Mouse (Mus musculus) MEL (cell line): ENCODE data around the gene Prdm4. TPM values are rescaled to one million over a fixed set of nuclear protein-coding genes. Genes with fewer than 3 reads are reported as not detected.

Experiments used
- DNase-seq: peaks from one replicate; pipeline ENCODE4 v3.0.0; 2011; ENCODE audit warnings: low read depth, low spot score
- H3K27ac ChIP-seq: 2 replicates; pipeline ENCODE4 v1.5.1; 2012; ENCODE audit warnings: low read depth, mild to moderate bottlenecking, control low read depth, low read length, moderate library complexity; ENCODE audit not compliant: control insufficient read depth
- H3K27me3 ChIP-seq, 2 experiments: fragments of 150-350 bp in 1 of 2; sonication (generic) in 1 of 2; 2 replicates each; pipeline ENCODE4 v1.6.1; 2012; ENCODE audit warnings: low read length in 2 of 2, mild to moderate bottlenecking in 2 of 2, improper control_type of control experiment in 1 of 2, moderate library complexity in 1 of 2; ENCODE audit not compliant: insufficient read depth in 2 of 2, control insufficient read depth in 1 of 2
- H3K36me3 ChIP-seq, 2 experiments: 2 replicates each; pipeline ENCODE4 v1.6.1; 2012 to 2014; ENCODE audit warnings: low read length in 2 of 2, improper control_type of control experiment in 1 of 2, inconsistent platforms in 1 of 2, mild to moderate bottlenecking in 1 of 2; ENCODE audit not compliant: insufficient read depth in 2 of 2, control insufficient read depth in 1 of 2
- H3K4me1 ChIP-seq, 2 experiments: fragments of 150-350 bp in 1 of 2; sonication (generic) in 1 of 2; 2 replicates each; pipeline ENCODE4 v1.6.1; 2012; ENCODE audit warnings: low read length in 2 of 2, improper control_type of control experiment in 1 of 2, mild to moderate bottlenecking in 1 of 2; ENCODE audit not compliant: insufficient read depth in 2 of 2, control insufficient read depth in 1 of 2
- H3K4me3 ChIP-seq, 2 experiments: fragments of 150-350 bp in 1 of 2; sonication (generic) in 1 of 2; 2 replicates each; pipeline ENCODE4 v1.5.1; 2012; ENCODE audit warnings: low read depth in 2 of 2, low read length in 2 of 2, mild to moderate bottlenecking in 2 of 2, moderate library complexity in 2 of 2, control low read depth in 1 of 2, improper control_type of control experiment in 1 of 2; ENCODE audit not compliant: control insufficient read depth in 1 of 2, insufficient read depth in 1 of 2
- H3K79me2 ChIP-seq: 2 replicates; pipeline ENCODE4 v1.6.1; 2012; ENCODE audit warnings: mild to moderate bottlenecking, low read length, moderate library complexity; ENCODE audit not compliant: control insufficient read depth, poor library complexity, insufficient read depth
- H3K9ac ChIP-seq: 2 replicates; pipeline ENCODE4 v1.6.1; 2012; ENCODE audit warnings: low read depth, mild to moderate bottlenecking, control low read depth, low read length, moderate library complexity; ENCODE audit not compliant: control insufficient read depth, poor library complexity, severe bottlenecking
- H3K9me3 ChIP-seq: fragments of 150-350 bp; sonication (generic); replicated peaks from 2 replicates; pipeline ENCODE4 v1.6.1; 2012; ENCODE audit warnings: mild to moderate bottlenecking, low read length, improper control_type of control experiment, moderate library complexity; ENCODE audit not compliant: insufficient read depth
- CHD2 ChIP-seq: IDR thresholded peaks from 2 replicates; pipeline ENCODE4 v1.6.1; 2011; ENCODE audit warnings: low read length, improper control_type of control experiment
- CTCF ChIP-seq, 3 experiments: IDR thresholded peaks in 2 of 3; conservative IDR thresholded peaks in 1 of 3; 2 replicates each; pipeline ENCODE4 v1.5.1; 2011 to 2012; ENCODE audit warnings: low read length in 3 of 3, low read depth in 2 of 3, mild to moderate bottlenecking in 2 of 3, improper control_type of control experiment in 1 of 3, inconsistent platforms in 1 of 3, mixed read lengths in 1 of 3, moderate library complexity in 1 of 3; ENCODE audit not compliant: control insufficient read depth in 1 of 3, insufficient read depth in 1 of 3, poor library complexity in 1 of 3, severe bottlenecking in 1 of 3
- ELF1 ChIP-seq: IDR thresholded peaks from 2 replicates; pipeline ENCODE4 v1.6.1; 2014; ENCODE audit warnings: low read depth, mild to moderate bottlenecking, inconsistent platforms, low read length, improper control_type of control experiment, moderate library complexity
- EP300 ChIP-seq, 2 experiments: IDR thresholded peaks; 2 replicates each; pipeline ENCODE4 v1.6.1; 2011; ENCODE audit warnings: improper control_type of control experiment in 2 of 2, low read length in 2 of 2, low read depth in 1 of 2, mild to moderate bottlenecking in 1 of 2
- ETS1 ChIP-seq: IDR thresholded peaks from 2 replicates; pipeline ENCODE4 v1.6.1; 2012; ENCODE audit warnings: low read depth, mild to moderate bottlenecking, inconsistent platforms, low read length, improper control_type of control experiment, moderate library complexity
- GATA1 ChIP-seq: IDR thresholded peaks from 2 replicates; pipeline ENCODE4 v1.6.1; 2011; ENCODE audit warnings: low read depth, low read length, improper control_type of control experiment
- KAT2A ChIP-seq: conservative IDR thresholded peaks from 2 replicates; pipeline ENCODE4 v1.6.1; 2012; ENCODE audit warnings: low read depth, low read length, improper control_type of control experiment, inconsistent platforms
- MAX ChIP-seq: IDR thresholded peaks from 2 replicates; pipeline ENCODE4 v1.6.1; 2011; ENCODE audit warnings: low read length, improper control_type of control experiment
- MAZ ChIP-seq: IDR thresholded peaks from 2 replicates; pipeline ENCODE4 v1.6.1; 2012; ENCODE audit warnings: low read depth, mild to moderate bottlenecking, inconsistent platforms, low read length, improper control_type of control experiment
- MEF2A ChIP-seq: IDR thresholded peaks from 2 replicates; pipeline ENCODE4 v1.6.1; 2014; ENCODE audit warnings: low read depth, mild to moderate bottlenecking, inconsistent platforms, low read length, improper control_type of control experiment; ENCODE audit not compliant: poor library complexity, insufficient replicate concordance, severe bottlenecking; ENCODE audit errors: extremely low read depth
- MXI1 ChIP-seq: IDR thresholded peaks from 2 replicates; pipeline ENCODE4 v1.6.1; 2011; ENCODE audit warnings: mild to moderate bottlenecking, low read depth, low read length, improper control_type of control experiment
- MYB ChIP-seq: IDR thresholded peaks from 2 replicates; pipeline ENCODE4 v1.6.1; 2011; ENCODE audit warnings: mild to moderate bottlenecking, low read depth, low read length, improper control_type of control experiment
- MYC ChIP-seq: IDR thresholded peaks from 2 replicates; pipeline ENCODE4 v1.6.1; 2011; ENCODE audit warnings: low read depth, mild to moderate bottlenecking, low read length, improper control_type of control experiment, moderate library complexity
- NELFE ChIP-seq: IDR thresholded peaks from 2 replicates; pipeline ENCODE4 v1.6.1; 2011; ENCODE audit warnings: low read depth, low read length, improper control_type of control experiment
- POLR2A ChIP-seq, 2 experiments: IDR thresholded peaks; 2 replicates each; pipeline ENCODE4 v1.6.1; 2011 to 2012; ENCODE audit warnings: low read length in 2 of 2, mild to moderate bottlenecking in 2 of 2, control low read depth in 1 of 2, improper control_type of control experiment in 1 of 2, low read depth in 1 of 2, moderate library complexity in 1 of 2; ENCODE audit not compliant: control insufficient read depth in 1 of 2, insufficient read depth in 1 of 2, poor library complexity in 1 of 2
- POLR2AphosphoS2 ChIP-seq: IDR thresholded peaks from 2 replicates; pipeline ENCODE4 v1.6.1; 2011; ENCODE audit warnings: low read length, improper control_type of control experiment
- RAD21 ChIP-seq: IDR thresholded peaks from 2 replicates; pipeline ENCODE4 v1.6.1; 2011; ENCODE audit warnings: mild to moderate bottlenecking, low read depth, low read length, improper control_type of control experiment
- RCOR1 ChIP-seq: IDR thresholded peaks from 2 replicates; pipeline ENCODE4 v1.6.1; 2012; ENCODE audit warnings: low read depth, mild to moderate bottlenecking, inconsistent platforms, low read length, improper control_type of control experiment
- TBP ChIP-seq: IDR thresholded peaks from 2 replicates; pipeline ENCODE4 v1.8.0; 2011; ENCODE audit warnings: low read depth, low read length, improper control_type of control experiment
- UBTF ChIP-seq: IDR thresholded peaks from 2 replicates; pipeline ENCODE4 v1.6.1; 2012; ENCODE audit warnings: low read depth, mild to moderate bottlenecking, inconsistent platforms, low read length, improper control_type of control experiment, moderate library complexity, borderline replicate concordance; ENCODE audit not compliant: insufficient read depth
- USF1 ChIP-seq: IDR thresholded peaks from 2 replicates; pipeline ENCODE4 v1.6.1; 2014; ENCODE audit warnings: low read depth, mild to moderate bottlenecking, inconsistent platforms, low read length, improper control_type of control experiment, moderate library complexity
- USF2 ChIP-seq, 2 experiments: IDR thresholded peaks; 2 replicates each; pipeline ENCODE4 v1.6.1; 2011 to 2012; ENCODE audit warnings: improper control_type of control experiment in 2 of 2, low read length in 2 of 2, borderline replicate concordance in 1 of 2, inconsistent platforms in 1 of 2, low read depth in 1 of 2, mild to moderate bottlenecking in 1 of 2; ENCODE audit not compliant: insufficient read depth in 1 of 2
- ZMIZ1 ChIP-seq: IDR thresholded peaks from 2 replicates; pipeline ENCODE4 v1.6.1; 2012; ENCODE audit warnings: low read depth, mild to moderate bottlenecking, inconsistent platforms, low read length, improper control_type of control experiment, moderate library complexity
- polyA plus RNA-seq, 2 experiments: library from polyadenylated mRNA; stranded (reverse) in 1 of 2; unstranded in 1 of 2; fragments of >175 nt in 1 of 2; fragments of >200 nt in 1 of 2; gene quantifications; 2 replicates each; pipeline versions ENCODE4 v1.2.1 to v1.2.4; 2012; ENCODE audit warnings: low replicate concordance in 2 of 2, low read depth in 1 of 2; ENCODE audit not compliant: insufficient read length in 2 of 2, insufficient read depth in 1 of 2, missing spikeins in 1 of 2
- total RNA-seq: library from RNA; depleted of rRNA; stranded (reverse); fragments of 300-350 nt; gene quantifications from 2 replicates; pipeline ENCODE4 v1.2.3, GENCODE M21; 2012

Prdm4 gene
- total and polyA plus RNA-seq, 3 experiments = 26.2 to 43.4 (median 38.5) TPM

- H3K9me3 ChIP-seq = no peaks in the 10 kb centered on the region; the same call in 1 of the 2 replicates
- TF ChIP-seq USF2 (IDR thresholded peaks at IDR 0.05; ENCODE audit: borderline replicate concordance in 1 of 2, insufficient read depth in 1 of 2, low read depth in 1 of 2, low read length in 2 of 2) = no peak
- TF ChIP-seq, all 39 proteins: peak for 0
- no peaks in the 10 kb centered on the region; a peak in 1 of 4 replicates for H3K27me3 ChIP-seq
- DNase-seq = no peak
- H3K9ac ChIP-seq = no peak overlapping the region
- H3K4me3 ChIP-seq = no peak overlapping the region
- peaks cover 4 to 15% of the 10 kb centered on the region in 2 experiments; a peak in 3 of 4 replicates for H3K36me3 ChIP-seq
- no peak overlapping the region for H3K27ac ChIP-seq
- H3K4me1 ChIP-seq = peaks cover 0 to 3% of the 10 kb centered on the region in 2 experiments; a peak in 2 of 4 replicates
- peaks cover 21% of the 10 kb centered on the region for H3K79me2 ChIP-seq
Observed at GRCm38 (mm10) chr10:85873861-85874544, 42.9 kb downstream of the Prdm4 start.

DNA sequence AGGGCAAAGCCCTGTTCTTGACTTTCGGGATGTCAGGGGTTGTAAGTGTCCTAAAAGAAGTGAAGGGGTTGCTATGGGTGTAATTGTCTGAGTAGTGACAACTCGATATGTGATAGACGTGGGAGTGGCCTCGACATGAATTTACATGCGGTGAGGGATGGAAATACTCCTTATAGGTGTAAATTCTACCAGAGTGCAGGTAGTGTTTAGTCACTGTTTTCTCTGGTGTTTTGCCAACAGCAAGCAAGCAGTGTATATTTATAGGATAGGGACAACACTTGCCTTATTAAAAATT, 44.5 kb downstream of the Prdm4 start:
- peak; percentile 59 for DNase-seq

GRCm38 (mm10) chr10:85871698-85872478, 45.1 kb downstream of the Prdm4 start:
- peaks cover 21% of the 10 kb centered on the region for H3K79me2 ChIP-seq
- H3K9me3 ChIP-seq = no peaks in the 10 kb centered on the region; the same call in 1 of the 2 replicates
- peaks cover 0 to 3% of the 10 kb centered on the region in 2 experiments; a peak in 2 of 4 replicates for H3K4me1 ChIP-seq
- no peaks in the 10 kb centered on the region; a peak in 1 of 4 replicates for H3K27me3 ChIP-seq
- peak; percentile 94 for DNase-seq
- H3K4me3 ChIP-seq = peak overlapping the region; percentile 88
- H3K27ac ChIP-seq = peak overlapping the region; percentile 29; the same call in 1 of the 2 replicates
- H3K36me3 ChIP-seq = peaks cover 4 to 6% of the 10 kb centered on the region in 2 experiments; a peak in 3 of 4 replicates
- peak overlapping the region; percentile 88 for H3K9ac ChIP-seq
- no peak for TF ChIP-seq ETS1
- peak; percentile 39; the same call in 1 of the 2 replicates for TF ChIP-seq POLR2AphosphoS2
- no peak for TF ChIP-seq RAD21
- peak; percentile 70 for TF ChIP-seq MAX
- no peak for TF ChIP-seq ZMIZ1
- no peak for TF ChIP-seq RCOR1
- TF ChIP-seq UBTF = peak; percentile 17; the same call in 1 of the 2 replicates
- peak; percentile 83 for TF ChIP-seq MYC
- peak; percentile 33 to 85; a peak in 2 of 4 replicates for TF ChIP-seq POLR2A (IDR thresholded peaks at IDR 0.05; ENCODE audit: control insufficient read depth in 1 of 2, insufficient read depth in 1 of 2, low read depth in 1 of 2, low read length in 2 of 2, poor library complexity in 1 of 2)
- TF ChIP-seq MXI1 = peak; percentile 98
- no peak for TF ChIP-seq CTCF (IDR thresholded peaks at IDR 0.05 in 2 of 3, conservative IDR thresholded peaks at IDR 0.05 in 1 of 3; ENCODE audit: control insufficient read depth in 1 of 3, insufficient read depth in 1 of 3, low read depth in 2 of 3, low read length in 3 of 3, poor library complexity in 1 of 3, severe bottlenecking in 1 of 3)
- peak; percentile 67; the same call in 1 of the 2 replicates for TF ChIP-seq TBP
- no peak; a peak in 1 of 4 replicates for TF ChIP-seq EP300 (IDR thresholded peaks at IDR 0.05; ENCODE audit: low read depth in 1 of 2, low read length in 2 of 2)
- TF ChIP-seq ELF1 = peak; percentile 56
- TF ChIP-seq MEF2A = no peak
- no peak for TF ChIP-seq GATA1
- peak; percentile 63; the same call in 1 of the 2 replicates for TF ChIP-seq MAZ
- no peak for TF ChIP-seq MYB
- peak; percentile 80 for TF ChIP-seq NELFE

More for the DNA sequence above, 44.5 kb downstream of the Prdm4 start:
- H3K27ac ChIP-seq = 0 out of 2 replicates have a peak overlapping the region, but pooled peaks have one; percentile 29
- H3K27me3 ChIP-seq = no peaks in the 10 kb centered on the region; a peak in 1 of 4 replicates
- H3K79me2 ChIP-seq = peaks cover 21% of the 10 kb centered on the region
- peak overlapping the region; percentile 88 for H3K9ac ChIP-seq
- H3K9me3 ChIP-seq = no peaks in the 10 kb centered on the region; the same call in 1 of the 2 replicates
- no peak for TF ChIP-seq KAT2A
- TF ChIP-seq EP300 (IDR thresholded peaks at IDR 0.05; ENCODE audit: low read depth in 1 of 2, low read length in 2 of 2) = no peak
- no peak for TF ChIP-seq USF1
- no peak for TF ChIP-seq MAX
- no peak for TF ChIP-seq CHD2
- no peak for TF ChIP-seq RAD21
- H3K36me3 ChIP-seq = peaks cover 4 to 9% of the 10 kb centered on the region in 2 experiments; a peak in 3 of 4 replicates
- peaks cover 0 to 3% of the 10 kb centered on the region in 2 experiments; a peak in 2 of 4 replicates for H3K4me1 ChIP-seq
- H3K4me3 ChIP-seq = peak overlapping the region; percentile 88
